Mouse (Mus musculus) midbrain, embryonic 12.5 days (tissue): ENCODE measurements at regions not wholly inside any gene's neighbourhood (a gene's known extent, or its start where the extent isn't known, plus 50 kb on each side); places are given as distances from the start of the nearest gene placed in this dataset.
A peak's percentile ranks its signal among the peaks of the same experiment; 100 is the strongest.
"Not testable (repeated sequence)": the region's sequence is repeated elsewhere in the genome, so short reads cannot be mapped to it uniquely, and the experiment has no call there.

ENCODE experiments used
- ATAC-seq: fragments of 200-750 bp; cut with Nextera tagmentation; 2 replicates; pipeline ENCODE4 v1.8.0; 2017; ENCODE audit warnings: low read depth, moderate TSS enrichment, moderate library complexity; ENCODE audit not compliant: low FRiP score
- H3K27ac ChIP-seq: fragments of 300-500 bp; sonication (generic); replicated peaks from 2 replicates; pipeline ENCODE4 v1.5.1; 2016; ENCODE audit warnings: mild to moderate bottlenecking
- H3K27me3 ChIP-seq: fragments of 300-500 bp; sonication (generic); 2 replicates; pipeline ENCODE4 v1.6.1; 2016; ENCODE audit warnings: mild to moderate bottlenecking
- H3K36me3 ChIP-seq: fragments of 300-500 bp; sonication (generic); 2 replicates; pipeline ENCODE4 v1.6.1; 2016
- H3K4me1 ChIP-seq: fragments of 300-500 bp; sonication (generic); 2 replicates; pipeline ENCODE4 v1.6.1; 2016
- H3K4me2 ChIP-seq: fragments of 300-500 bp; sonication (generic); replicated peaks from 2 replicates; pipeline ENCODE4 v1.6.1; 2016; ENCODE audit warnings: mild to moderate bottlenecking, moderate library complexity
- H3K4me3 ChIP-seq: fragments of 300-500 bp; sonication (generic); 2 replicates; pipeline ENCODE4 v1.5.1; 2016; ENCODE audit warnings: mild to moderate bottlenecking
- H3K9ac ChIP-seq: fragments of 300-500 bp; sonication (generic); replicated peaks from 2 replicates; pipeline ENCODE4 v1.6.1; 2016; ENCODE audit warnings: mild to moderate bottlenecking, moderate library complexity
- H3K9me3 ChIP-seq: fragments of 300-500 bp; sonication (generic); 2 replicates; pipeline ENCODE4 v1.6.1; 2016; ENCODE audit warnings: mild to moderate bottlenecking
- WGBS: fragments of 180-500 bp; shearing (Covaris S2); methylation state at CpG from one replicate; pipeline ENCODE4 v1.1.7; 2016; 5-methylcytosine and 5-hydroxymethylcytosine counted together

DNA sequence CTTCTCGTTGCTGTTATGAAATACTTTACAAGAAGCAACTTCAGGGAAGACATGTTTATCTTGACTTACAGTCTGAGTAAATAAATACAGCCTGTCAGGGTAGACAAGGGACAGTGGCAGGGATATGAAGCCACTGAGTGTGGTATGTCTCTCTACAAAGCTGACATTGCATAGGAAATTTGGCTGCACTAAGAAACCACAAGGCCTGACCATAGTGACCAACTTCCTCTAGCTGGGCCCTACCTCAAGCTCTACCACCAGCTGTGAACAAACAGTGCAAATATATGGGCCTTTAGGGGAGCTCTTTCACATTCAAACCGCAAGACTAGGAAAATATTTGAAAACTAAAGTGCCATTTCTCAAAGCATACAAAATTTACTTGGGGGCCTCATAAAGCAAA lies 475.4 kb downstream of the Gja1 start:
- no peaks in the 10 kb centered on the region for H3K27me3 ChIP-seq
- no peaks in the 10 kb centered on the region for H3K36me3 ChIP-seq
- H3K27ac ChIP-seq = no peak overlapping the region
- no peak overlapping the region for H3K9ac ChIP-seq
- no peak for ATAC-seq
- 76% methylated on average over 2 of the region's 2 CpGs for WGBS
- H3K4me2 ChIP-seq = no peak overlapping the region
- no peak overlapping the region for H3K4me3 ChIP-seq
- no peaks in the 10 kb centered on the region for H3K9me3 ChIP-seq
- no peaks in the 10 kb centered on the region for H3K4me1 ChIP-seq

DNA sequence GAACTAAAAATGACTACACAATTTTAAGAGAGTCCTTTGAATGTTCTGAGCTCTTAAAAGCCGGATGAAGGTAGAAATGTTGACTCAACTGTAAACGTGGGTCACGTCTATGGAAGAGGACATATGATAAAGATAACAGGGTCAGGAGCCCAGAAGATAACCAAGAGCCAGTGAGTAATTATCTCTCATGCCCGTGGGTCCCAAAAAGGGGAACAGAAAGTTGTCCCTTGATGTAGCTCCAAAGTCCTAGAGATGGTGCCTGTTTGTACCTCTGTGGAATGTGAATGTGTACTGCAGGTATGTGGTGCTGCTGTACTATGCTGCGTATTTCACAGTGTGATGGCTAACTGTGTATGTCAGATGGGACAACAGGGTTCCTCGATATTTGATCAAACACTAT lies 479.1 kb downstream of the Gja1 start:
- Histone ChIP-seq H3K4me2 (no peak overlapping the region), H3K9ac (no peak overlapping the region), H3K9me3 (no peaks in the 10 kb centered on the region), H3K27me3 (no peaks in the 10 kb centered on the region), H3K36me3 (no peaks in the 10 kb centered on the region), H3K4me3 (no peak overlapping the region), H3K27ac (no peak overlapping the region), H3K4me1 (no peaks in the 10 kb centered on the region)
- 95% methylated on average over 6 of the region's 6 CpGs for WGBS
- no peak for ATAC-seq

DNA sequence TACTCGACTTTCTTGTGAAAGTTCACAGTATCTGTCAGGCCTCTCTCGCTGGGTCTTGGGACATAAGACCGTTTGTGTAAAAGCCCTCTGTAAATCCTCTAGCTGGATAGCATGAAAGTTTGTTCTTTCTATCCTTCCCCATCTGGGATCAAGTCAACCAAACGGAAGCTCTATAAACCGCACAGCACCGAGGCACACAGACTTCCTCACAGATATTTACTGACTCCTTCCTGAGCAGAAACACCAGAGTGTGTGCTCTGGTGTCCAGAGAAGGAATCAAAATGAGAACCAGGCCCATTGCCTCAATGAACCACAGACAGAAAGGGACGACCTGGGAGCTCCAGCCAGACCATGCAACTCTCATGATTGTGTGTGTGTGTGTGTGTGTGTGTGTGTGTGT lies 502.6 kb downstream of the Gja1 start:
- Histone ChIP-seq H3K4me2 (no peak overlapping the region), H3K4me3 (no peak overlapping the region), H3K9me3 (no peaks in the 10 kb centered on the region), H3K27ac (no peak overlapping the region), H3K9ac (no peak overlapping the region), H3K27me3 (no peaks in the 10 kb centered on the region), H3K36me3 (no peaks in the 10 kb centered on the region), H3K4me1 (no peaks in the 10 kb centered on the region)
- 84% methylated on average over 7 of the region's 7 CpGs for WGBS
- no peak for ATAC-seq

DNA sequence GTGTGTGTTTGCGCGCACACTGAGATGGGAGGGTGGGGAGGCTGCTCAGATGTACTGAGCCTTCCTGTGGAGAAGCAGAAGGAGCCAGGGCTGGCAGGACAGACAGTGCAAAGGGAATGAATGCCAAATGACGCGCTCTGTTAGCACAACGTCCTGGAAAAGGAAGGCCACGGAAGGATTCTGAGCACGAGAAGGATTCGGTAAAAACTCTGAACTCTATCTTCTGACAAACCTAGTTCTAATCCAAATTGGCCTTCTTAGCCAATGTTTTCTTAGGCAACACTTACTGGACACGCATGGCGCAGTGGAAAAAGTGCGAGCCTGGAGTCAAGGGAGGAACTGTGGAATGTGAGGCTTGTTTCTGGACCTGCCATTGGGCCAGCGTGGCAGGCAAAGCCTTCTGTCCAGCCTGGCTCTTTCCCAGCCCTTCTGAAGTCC lies 503.0 kb downstream of the Gja1 start:
- 83% methylated on average over 10 of the region's 12 CpGs for WGBS

DNA sequence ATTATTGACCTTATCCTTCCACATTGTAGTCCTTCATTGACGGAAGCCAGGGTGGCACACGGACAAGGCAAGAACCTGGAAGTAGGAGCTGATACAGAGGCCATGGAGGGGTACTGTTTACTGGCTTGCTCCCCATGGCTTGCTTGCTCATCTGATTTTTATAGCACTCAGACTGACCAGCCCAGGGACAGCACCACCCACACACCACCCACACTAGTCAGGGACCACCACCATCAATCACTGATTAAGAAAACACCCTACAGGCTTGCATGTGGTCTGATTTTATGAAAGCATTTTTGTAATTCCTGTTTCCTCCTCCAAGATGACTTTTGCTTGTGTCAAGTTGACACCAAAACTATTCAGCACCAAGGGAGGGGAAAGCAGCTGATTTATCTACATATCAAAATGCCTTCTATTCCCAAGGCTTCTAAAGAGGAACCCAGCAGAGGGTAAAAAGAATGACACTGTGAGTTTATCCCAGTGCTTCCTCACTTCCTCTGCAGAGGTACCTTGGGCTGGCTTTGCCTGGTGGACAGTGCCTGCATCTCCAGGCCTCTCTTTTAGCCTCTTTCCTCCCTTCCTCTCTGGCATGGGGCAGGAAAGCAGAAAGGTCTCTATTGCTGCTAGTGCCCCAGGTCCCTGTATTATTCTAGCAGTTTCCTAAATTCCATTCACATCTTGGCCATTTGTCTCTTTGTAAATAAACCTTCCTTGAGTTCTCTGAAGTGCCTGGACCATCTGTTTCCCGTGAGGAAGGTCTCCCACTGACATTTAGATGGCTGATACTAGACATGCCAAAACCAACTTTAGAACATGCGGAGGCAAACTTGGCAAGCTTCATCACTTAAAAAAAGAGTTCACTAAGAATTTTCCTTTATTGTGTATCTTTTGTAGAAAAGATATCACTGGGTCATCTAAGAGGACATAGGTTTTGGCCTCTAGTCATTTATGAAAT lies 507.6 kb downstream of the Gja1 start:
- H3K4me3 ChIP-seq = no peak overlapping the region
- 80% methylated on average over 4 of the region's 4 CpGs for WGBS
- ATAC-seq = no peak

More for the DNA sequence above, 503.0 kb downstream of the Gja1 start:
- Histone ChIP-seq H3K4me2 (no peak overlapping the region), H3K4me3 (no peak overlapping the region), H3K27ac (no peak overlapping the region), H3K9me3 (no peaks in the 10 kb centered on the region), H3K4me1 (no peaks in the 10 kb centered on the region), H3K27me3 (no peaks in the 10 kb centered on the region), H3K36me3 (no peaks in the 10 kb centered on the region), H3K9ac (no peak overlapping the region)
- no peak for ATAC-seq

DNA sequence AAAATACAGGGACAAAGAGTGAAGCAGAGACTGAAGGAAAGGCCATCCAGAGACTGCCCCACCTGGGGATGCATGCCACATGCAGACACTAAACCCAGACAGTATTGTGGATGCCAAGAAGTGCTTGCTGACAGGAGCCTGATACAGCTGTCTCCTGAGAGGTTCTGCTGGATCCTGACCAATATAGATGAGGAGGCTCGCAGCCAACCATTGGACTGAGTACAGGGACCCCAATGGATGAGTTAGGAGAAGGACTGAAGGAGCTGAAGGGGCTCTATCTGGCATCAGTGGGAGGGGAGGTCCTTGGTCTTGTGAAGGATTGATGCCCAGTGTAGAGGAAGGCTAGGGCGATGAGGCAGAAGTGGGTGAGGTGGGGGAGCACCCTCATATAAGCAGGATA lies 514.4 kb downstream of the Gja1 start:
- ATAC-seq, H3K4me3 ChIP-seq, H3K4me2 ChIP-seq, H3K27me3 ChIP-seq, H3K9ac ChIP-seq, H3K9me3 ChIP-seq, H3K27ac ChIP-seq, H3K36me3 ChIP-seq: not testable (repeated sequence)
- peaks cover 12% of the 10 kb centered on the region; the same call in 1 of the 2 replicates for H3K4me1 ChIP-seq
- 96% methylated on average over 2 of the region's 2 CpGs for WGBS

More for the DNA sequence above, 507.6 kb downstream of the Gja1 start:
- H3K9me3 ChIP-seq = no peaks in the 10 kb centered on the region
- H3K9ac ChIP-seq = no peak overlapping the region
- H3K27ac ChIP-seq = no peak overlapping the region
- no peak overlapping the region for H3K4me2 ChIP-seq
- H3K36me3 ChIP-seq = no peaks in the 10 kb centered on the region
- H3K4me1 ChIP-seq = no peaks in the 10 kb centered on the region
- no peaks in the 10 kb centered on the region for H3K27me3 ChIP-seq

GRCm38 (mm10) chr10:56892666-56893209 lies 515.6 kb downstream of the Gja1 start:
- Histone ChIP-seq H3K4me2 (0 out of 2 replicates have a peak overlapping the region, but pooled peaks have one; percentile 7), H3K9ac (no peak overlapping the region), H3K27me3 (no peaks in the 10 kb centered on the region), H3K27ac (peak overlapping the region; percentile 35; the same call in 1 of the 2 replicates), H3K36me3 (no peaks in the 10 kb centered on the region), H3K4me3 (no peak overlapping the region), H3K4me1 (peaks cover 12% of the 10 kb centered on the region; the same call in 1 of the 2 replicates), H3K9me3 (no peaks in the 10 kb centered on the region)
- WGBS = 56% methylated on average over 10 of the region's 10 CpGs
- ATAC-seq = peak; percentile 12

- Histone ChIP-seq H3K4me3 (no peak overlapping the region), H3K36me3 (no peaks in the 10 kb centered on the region), H3K9ac (no peak overlapping the region), H3K9me3 (no peaks in the 10 kb centered on the region), H3K4me1 (peaks cover 12% of the 10 kb centered on the region; the same call in 1 of the 2 replicates), H3K4me2 (0 out of 2 replicates have a peak overlapping the region, but pooled peaks have one; percentile 7), H3K27me3 (no peaks in the 10 kb centered on the region), H3K27ac (peak overlapping the region; percentile 35; the same call in 1 of the 2 replicates)
- peak; percentile 80 for ATAC-seq
- WGBS = 7% methylated on average over 8 of the region's 8 CpGs
Observed at GRCm38 (mm10) chr10:56893210-56893705, 516.1 kb downstream of the Gja1 start.

- Histone ChIP-seq H3K36me3 (no peaks in the 10 kb centered on the region), H3K9ac (no peak overlapping the region), H3K4me3 (no peak overlapping the region), H3K4me1 (0 out of 2 replicates have a peak, but pooled peaks cover 3% of the 10 kb centered on the region), H3K4me2 (no peak overlapping the region), H3K9me3 (no peaks in the 10 kb centered on the region), H3K27me3 (no peaks in the 10 kb centered on the region), H3K27ac (no peak overlapping the region)
- no peak for ATAC-seq
- WGBS = 40% methylated on average over 5 of the region's 5 CpGs
Observed at GRCm38 (mm10) chr10:56899640-56900274, 522.6 kb downstream of the Gja1 start.

- no peaks in the 10 kb centered on the region for H3K9me3 ChIP-seq
- no peak overlapping the region for H3K9ac ChIP-seq
- H3K4me1 ChIP-seq = 0 out of 2 replicates have a peak, but pooled peaks cover 3% of the 10 kb centered on the region
- ATAC-seq = no peak
- H3K36me3 ChIP-seq = no peaks in the 10 kb centered on the region
- no peak overlapping the region for H3K27ac ChIP-seq
- 84% methylated on average over 6 of the region's 6 CpGs for WGBS
- no peaks in the 10 kb centered on the region for H3K27me3 ChIP-seq
- no peak overlapping the region for H3K4me2 ChIP-seq
- no peak overlapping the region for H3K4me3 ChIP-seq
Observed at GRCm38 (mm10) chr10:56900914-56901313, 523.8 kb downstream of the Gja1 start.

DNA sequence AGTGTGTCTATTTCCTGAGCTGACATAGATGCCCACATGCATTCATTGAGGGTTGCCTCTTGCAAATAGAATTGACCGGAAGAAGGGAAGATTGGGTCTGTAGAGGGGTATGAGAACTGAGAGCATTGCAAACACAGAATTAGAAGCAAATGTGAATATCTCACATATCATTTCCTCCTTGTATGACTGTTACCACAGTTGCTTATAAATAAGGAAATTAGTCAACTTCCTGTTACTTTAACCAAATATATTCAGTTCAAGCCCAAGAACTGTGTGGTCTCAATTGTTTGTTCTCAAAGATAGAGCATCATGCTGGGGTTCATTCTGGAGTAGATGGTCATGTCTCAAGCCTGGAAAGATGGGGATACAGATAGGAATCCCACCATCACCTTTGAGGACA lies 535.6 kb downstream of the Gja1 start:
- 91% methylated on average over 1 of the region's 1 CpGs for WGBS
- no peak overlapping the region for H3K4me2 ChIP-seq
- no peaks in the 10 kb centered on the region for H3K27me3 ChIP-seq
- H3K9me3 ChIP-seq = no peaks in the 10 kb centered on the region
- ATAC-seq = no peak
- no peaks in the 10 kb centered on the region; the same call in 1 of the 2 replicates for H3K4me1 ChIP-seq
- H3K9ac ChIP-seq = no peak overlapping the region
- H3K4me3 ChIP-seq = no peak overlapping the region
- H3K36me3 ChIP-seq = no peaks in the 10 kb centered on the region
- no peak overlapping the region for H3K27ac ChIP-seq

DNA sequence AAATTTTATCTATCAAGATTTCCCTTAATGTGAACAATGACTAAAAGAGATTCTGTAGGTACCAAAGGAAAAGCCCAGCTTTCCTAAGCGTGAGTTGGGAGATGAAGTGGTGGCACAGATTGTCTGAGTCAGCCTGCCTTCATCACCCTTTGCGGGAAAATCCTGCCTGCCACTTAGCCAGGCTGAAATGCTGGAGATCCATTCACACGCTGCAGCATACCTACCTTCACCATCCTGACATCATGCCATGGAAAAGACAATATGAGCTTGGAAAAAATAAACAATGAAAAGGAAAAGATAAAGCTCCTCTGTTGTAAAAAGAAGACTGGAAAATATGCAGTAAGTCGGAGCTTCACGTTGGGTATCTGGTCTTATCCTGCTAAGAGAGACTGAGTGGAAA lies 537.0 kb downstream of the Gja1 start:
- Histone ChIP-seq H3K4me1 (no peaks in the 10 kb centered on the region; the same call in 1 of the 2 replicates), H3K27ac (no peak overlapping the region), H3K9ac (no peak overlapping the region), H3K4me2 (no peak overlapping the region), H3K27me3 (no peaks in the 10 kb centered on the region), H3K36me3 (no peaks in the 10 kb centered on the region), H3K4me3 (no peak overlapping the region), H3K9me3 (no peaks in the 10 kb centered on the region)
- 73% methylated on average over 5 of the region's 5 CpGs for WGBS
- ATAC-seq = no peak
